Mouse (Mus musculus) lung, embryonic 14.5 days (tissue): ENCODE measurements around the gene Spata2. TPM values are rescaled to one million over a fixed set of nuclear protein-coding genes. Genes with fewer than 3 reads are reported as not detected.

Experiments used
- ATAC-seq: fragments of 200-750 bp; cut with Nextera tagmentation; 2 replicates; pipeline ENCODE4 v1.8.0; 2017; ENCODE audit warnings: mild to moderate bottlenecking, moderate TSS enrichment, moderate library complexity; ENCODE audit not compliant: insufficient read depth
- DNase-seq: peaks from one replicate; pipeline ENCODE4 v3.0.0-alpha.2; 2015
- H3K27ac ChIP-seq: fragments of 300-500 bp; sonication (generic); 2 replicates; pipeline ENCODE4 v1.5.1; 2014; ENCODE audit warnings: low read depth, mild to moderate bottlenecking, moderate library complexity
- H3K27me3 ChIP-seq: fragments of 300-500 bp; sonication (generic); 2 replicates; pipeline ENCODE4 v1.6.1; 2014; ENCODE audit warnings: low read length, control low read depth; ENCODE audit not compliant: insufficient read depth
- H3K36me3 ChIP-seq: fragments of 300-500 bp; sonication (generic); 2 replicates; pipeline ENCODE4 v1.6.1; 2014; ENCODE audit warnings: control low read depth; ENCODE audit not compliant: insufficient read depth
- H3K4me1 ChIP-seq: fragments of 300-500 bp; sonication (generic); 2 replicates; pipeline ENCODE4 v1.6.1; 2014; ENCODE audit warnings: antibody characterized with exemption, control low read depth; ENCODE audit not compliant: insufficient read depth
- H3K4me2 ChIP-seq: fragments of 300-500 bp; sonication (generic); 2 replicates; pipeline ENCODE4 v1.6.1; 2014; ENCODE audit warnings: mild to moderate bottlenecking
- H3K4me3 ChIP-seq: fragments of 300-500 bp; sonication (generic); 2 replicates; pipeline ENCODE4 v1.5.1; 2014; ENCODE audit warnings: low read depth, low read length
- H3K9ac ChIP-seq: fragments of 300-500 bp; sonication (generic); 2 replicates; pipeline ENCODE4 v1.6.1; 2014
- H3K9me3 ChIP-seq: fragments of 300-500 bp; sonication (generic); 2 replicates; pipeline ENCODE4 v1.6.1; 2016; ENCODE audit warnings: low read depth, low read length, control low read depth
- CTCF ChIP-seq: IDR thresholded peaks from 2 replicates; pipeline ENCODE4 v1.5.1; 2016; ENCODE audit warnings: antibody characterized with exemption, low read depth
- WGBS: fragments of 180-500 bp; shearing (Covaris S2); extraction: QIAGEN DNeasy Blood & Tissue Kit; methylation state at CpG from one replicate; pipeline ENCODE4 v1.1.7; 2014; 5-methylcytosine and 5-hydroxymethylcytosine counted together
- polyA plus RNA-seq: library from polyadenylated mRNA; unstranded; fragments of >200 nt; fragmentation: Nextera tagmentation; extraction: Ambion mirVana; gene quantifications from 2 replicates; pipeline ENCODE4 v1.2.1, GENCODE M21; 2014

The Spata2 gene
- polyA plus RNA-seq, 1 experiment from 2014 or later, result 15.6 TPM

- no peak for ATAC-seq
- 86% methylated on average over 3 of the region's 3 CpGs for WGBS
Measured at GRCm38 (mm10) chr2:167470611-167471010, 22.1 kb downstream of the Spata2 start.

GRCm38 (mm10) chr2:167468444-167468843, 24.2 kb downstream of the Spata2 start:
- 73% methylated on average over 6 of the region's 6 CpGs for WGBS
- peaks cover 75% of the 10 kb centered on the region for H3K36me3 ChIP-seq
- no peak overlapping the region for H3K9ac ChIP-seq
- TF ChIP-seq CTCF, result no peak
- no peak overlapping the region for H3K4me2 ChIP-seq
- no peaks in the 10 kb centered on the region for H3K27me3 ChIP-seq
- ATAC-seq (no peak), DNase-seq (no peak)
- no peaks in the 10 kb centered on the region for H3K4me1 ChIP-seq
- no peak overlapping the region for H3K27ac ChIP-seq
- no peaks in the 10 kb centered on the region for H3K9me3 ChIP-seq
- H3K4me3 ChIP-seq, result no peak overlapping the region

More at GRCm38 (mm10) chr2:167470611-167471010, 22.1 kb downstream of the Spata2 start:
- no peaks in the 10 kb centered on the region for H3K4me1 ChIP-seq
- no peak overlapping the region for H3K27ac ChIP-seq
- peaks cover 85% of the 10 kb centered on the region for H3K36me3 ChIP-seq
- no peak overlapping the region for H3K4me3 ChIP-seq
- H3K4me2 ChIP-seq, result no peak overlapping the region
- H3K9me3 ChIP-seq, result no peaks in the 10 kb centered on the region
- no peaks in the 10 kb centered on the region for H3K27me3 ChIP-seq
- no peak for TF ChIP-seq CTCF
- H3K9ac ChIP-seq, result no peak overlapping the region
- no peak for DNase-seq

- no peak for TF ChIP-seq CTCF
- 48% methylated on average over 5 of the region's 5 CpGs for WGBS
- Histone ChIP-seq H3K27me3 (no peaks in the 10 kb centered on the region), H3K27ac (no peak overlapping the region), H3K4me3 (no peak overlapping the region), H3K9ac (no peak overlapping the region), H3K4me2 (no peak overlapping the region), H3K9me3 (no peaks in the 10 kb centered on the region), H3K36me3 (peaks cover 65% of the 10 kb centered on the region), H3K4me1 (no peaks in the 10 kb centered on the region)
- DNase-seq (no peak), ATAC-seq (no peak)
Measured at GRCm38 (mm10) chr2:167467214-167467613, 25.5 kb downstream of the Spata2 start.

- no peak overlapping the region for H3K4me2 ChIP-seq
- H3K9ac ChIP-seq, result no peak overlapping the region
- no peak for TF ChIP-seq CTCF
- H3K4me3 ChIP-seq, result no peak overlapping the region
- H3K36me3 ChIP-seq, result peaks cover 55% of the 10 kb centered on the region
- no peaks in the 10 kb centered on the region for H3K27me3 ChIP-seq
- H3K27ac ChIP-seq, result no peak overlapping the region
- ATAC-seq (no peak), DNase-seq (no peak)
- no peaks in the 10 kb centered on the region for H3K4me1 ChIP-seq
- no peaks in the 10 kb centered on the region for H3K9me3 ChIP-seq
- 86% methylated on average over 3 of the region's 3 CpGs for WGBS
Measured at GRCm38 (mm10) chr2:167465951-167466350, 26.7 kb downstream of the Spata2 start.

- no peak for TF ChIP-seq CTCF
Measured at GRCm38 (mm10) chr2:167463802-167464201, 28.9 kb downstream of the Spata2 start.

GRCm38 (mm10) chr2:167462954-167463353, 29.7 kb downstream of the Spata2 start:
- peak; percentile 82 for TF ChIP-seq CTCF

More at GRCm38 (mm10) chr2:167463802-167464201, 28.9 kb downstream of the Spata2 start:
- no peak overlapping the region for H3K9ac ChIP-seq
- H3K36me3 ChIP-seq, result peaks cover 55% of the 10 kb centered on the region
- WGBS, result 91% methylated on average over 5 of the region's 5 CpGs
- H3K4me1 ChIP-seq, result no peaks in the 10 kb centered on the region
- no peaks in the 10 kb centered on the region for H3K27me3 ChIP-seq
- DNase-seq (no peak), ATAC-seq (no peak)
- no peak overlapping the region for H3K4me2 ChIP-seq
- H3K9me3 ChIP-seq, result no peaks in the 10 kb centered on the region
- no peak overlapping the region for H3K4me3 ChIP-seq
- no peak overlapping the region for H3K27ac ChIP-seq

GRCm38 (mm10) chr2:167459071-167459865, 33.4 kb downstream of the Spata2 start:
- no peak for TF ChIP-seq CTCF
- H3K36me3 ChIP-seq, result peaks cover 63% of the 10 kb centered on the region
- H3K27me3 ChIP-seq, result no peaks in the 10 kb centered on the region
- no peak overlapping the region for H3K4me3 ChIP-seq
- H3K27ac ChIP-seq, result no peak overlapping the region
- ATAC-seq (no peak), DNase-seq (no peak)
- WGBS, result 94% methylated on average over 6 of the region's 6 CpGs
- H3K9me3 ChIP-seq, result no peaks in the 10 kb centered on the region
- H3K4me2 ChIP-seq, result no peak overlapping the region
- no peak overlapping the region for H3K9ac ChIP-seq
- H3K4me1 ChIP-seq, result no peaks in the 10 kb centered on the region

More at GRCm38 (mm10) chr2:167462954-167463353, 29.7 kb downstream of the Spata2 start:
- ATAC-seq, result peak; percentile 80; the same call in 1 of the 2 replicates
- Histone ChIP-seq H3K4me2 (no peak overlapping the region), H3K4me1 (no peaks in the 10 kb centered on the region), H3K9ac (no peak overlapping the region), H3K9me3 (no peaks in the 10 kb centered on the region), H3K36me3 (peaks cover 59% of the 10 kb centered on the region), H3K27ac (no peak overlapping the region), H3K4me3 (no peak overlapping the region), H3K27me3 (no peaks in the 10 kb centered on the region)
- DNase-seq, result peak; percentile 79
- 58% methylated on average over 6 of the region's 6 CpGs for WGBS
